Mouse (Mus musculus) urinary bladder, adult 2 months (tissue): Measurements from ENCODE around the gene Gm10642. TPM values are rescaled to one million over a fixed set of nuclear protein-coding genes. Genes with fewer than 3 reads are reported as not detected.

ENCODE experiments used
- DNase-seq: peaks from one replicate; pipeline ENCODE4 v3.0.0; 2022; ENCODE audit warnings: low spot score
- polyA plus RNA-seq: library from polyadenylated mRNA; depleted of rRNA; stranded (reverse); fragments of >200 nt; gene quantifications from 2 replicates; pipeline ENCODE4 v1.2.3, GENCODE M21; 2012; rRNA removed

Gene Gm10642
- polyA plus RNA-seq = 1.5 and 1.7 TPM in 2 replicates

- peak; percentile 49 for DNase-seq
Measured at GRCm38 (mm10) chr9:70656130-70657007, at the start of gene Gm10642. Gm10642 (plus strand) TSS chr9:70656251.

GRCm38 (mm10) chr9:70611026-70611673, 44.9 kb upstream of the Gm10642 start:
- no peak for DNase-seq

GRCm38 (mm10) chr9:70629711-70630110, 26.3 kb upstream of the Gm10642 start:
- no peak for DNase-seq

- no peak for DNase-seq
Measured at GRCm38 (mm10) chr9:70631665-70632064, 24.4 kb upstream of the Gm10642 start.

- DNase-seq = no peak
Measured at GRCm38 (mm10) chr9:70636748-70637147, 19.3 kb upstream of the Gm10642 start.

- DNase-seq = no peak
Measured at GRCm38 (mm10) chr9:70650260-70650659, 5.8 kb upstream of the Gm10642 start.

GRCm38 (mm10) chr9:70650994-70651393, 5.1 kb upstream of the Gm10642 start:
- no peak for DNase-seq

- DNase-seq = no peak
Measured at GRCm38 (mm10) chr9:70652221-70652620, 3.8 kb upstream of the Gm10642 start.

GRCm38 (mm10) chr9:70653875-70654274, 2.2 kb upstream of the Gm10642 start:
- no peak for DNase-seq

- DNase-seq = no peak
Measured at GRCm38 (mm10) chr9:70654496-70654895, 1.6 kb upstream of the Gm10642 start.

GRCm38 (mm10) chr9:70655764-70656129, 304 bp upstream of the Gm10642 start:
- DNase-seq = no peak

GRCm38 (mm10) chr9:70657013-70657967, 1.2 kb downstream of the Gm10642 start, which contains the start of gene Mindy2:
Mindy2 (minus strand) TSS chr9:70657174.
- peak; percentile 90 for DNase-seq

- no peak for DNase-seq
Measured at GRCm38 (mm10) chr9:70658266-70658665, 2.2 kb downstream of the Gm10642 start.

GRCm38 (mm10) chr9:70664847-70665246, 8.8 kb downstream of the Gm10642 start:
- DNase-seq = no peak

GRCm38 (mm10) chr9:70665372-70666145, 9.5 kb downstream of the Gm10642 start:
- no peak for DNase-seq

GRCm38 (mm10) chr9:70666811-70667210, 10.8 kb downstream of the Gm10642 start:
- no peak for DNase-seq

GRCm38 (mm10) chr9:70668048-70668447, 12.0 kb downstream of the Gm10642 start:
- no peak for DNase-seq

GRCm38 (mm10) chr9:70669197-70669596, 13.1 kb downstream of the Gm10642 start:
- no peak for DNase-seq

GRCm38 (mm10) chr9:70670381-70670780, 14.3 kb downstream of the Gm10642 start:
- no peak for DNase-seq

GRCm38 (mm10) chr9:70671278-70671677, 15.2 kb downstream of the Gm10642 start:
- DNase-seq = no peak
